Mouse (Mus musculus) v-Abl transformed pro-B cells (cell line): ENCODE data around the gene Rin2.

ENCODE experiments used
- in situ Hi-C, 2 experiments: fragments of 400-800 bp; cut with MboI; formaldehyde crosslinking; loops; one replicate each; pipeline ENCODE4 v1.15.1; 2025; ENCODE audit not compliant: unreplicated experiment in 2 of 2

Gene Rin2

DNA sequence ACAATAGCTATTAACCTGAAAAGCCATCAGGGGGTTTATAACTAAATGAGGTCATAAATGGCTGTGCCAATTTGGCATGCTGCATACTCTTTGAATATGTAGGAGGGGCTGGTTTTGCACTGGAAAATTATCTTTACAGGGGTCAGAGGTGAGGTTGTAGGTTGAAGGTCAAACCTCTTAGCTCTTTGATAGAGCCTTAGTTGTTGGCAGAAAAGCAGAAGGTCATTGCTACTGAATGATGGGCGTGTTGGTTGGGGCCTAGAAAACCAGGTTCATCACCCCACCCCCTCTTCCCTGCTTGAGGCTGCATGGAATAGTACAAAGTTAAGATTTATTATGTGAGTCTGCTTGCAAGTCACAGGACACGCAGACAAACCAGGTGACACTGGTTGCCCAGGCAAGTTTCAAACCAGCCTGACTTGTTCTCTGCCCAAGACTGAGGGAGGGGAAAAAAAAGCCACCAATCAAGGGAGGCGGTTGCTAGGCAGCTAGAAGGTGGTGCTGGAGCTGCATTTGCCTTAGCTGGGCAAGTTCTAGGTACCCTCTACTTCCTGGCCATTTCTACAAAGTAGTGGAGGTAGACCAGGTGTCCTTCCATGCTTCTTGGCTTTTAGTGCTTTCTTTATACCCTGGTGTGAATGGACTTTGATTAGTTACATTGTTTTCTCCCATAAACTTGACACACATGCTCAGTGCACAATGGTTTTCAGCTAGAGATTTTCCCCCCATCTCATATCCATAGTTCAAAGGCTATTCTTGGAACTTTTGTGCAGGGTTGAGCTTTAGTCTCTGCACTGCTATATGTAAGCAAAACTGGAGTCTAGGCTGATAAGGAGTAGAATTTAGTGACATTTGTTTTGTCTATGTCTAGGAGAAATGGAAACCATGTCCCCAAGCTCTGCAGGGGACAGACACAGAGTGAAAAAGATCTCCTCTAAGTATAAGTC is 148.0 kb downstream of the Rin2 start:
- in situ Hi-C loops, result no loop called here

DNA sequence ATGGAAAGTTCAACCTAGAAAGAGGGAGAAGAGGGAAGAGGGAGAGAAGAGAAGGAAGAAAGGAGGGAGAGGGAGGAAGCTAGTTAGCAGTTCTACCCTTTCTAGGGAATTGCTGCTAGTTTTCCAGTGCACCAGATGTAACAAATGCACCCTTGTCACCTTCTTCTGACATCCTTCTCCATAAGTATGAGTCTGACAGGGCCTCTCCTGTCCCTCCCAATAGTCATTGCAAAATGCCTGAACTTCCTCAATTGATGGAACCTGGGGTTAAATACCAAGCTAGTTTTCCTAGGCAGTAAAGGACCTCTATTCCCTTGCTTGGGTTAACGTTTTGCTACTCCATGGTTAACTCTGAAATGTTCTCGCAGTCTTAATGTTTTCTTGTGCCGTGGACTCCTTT is 149.7 kb downstream of the Rin2 start:
- in situ Hi-C loops, result no loop called here

GRCm38 (mm10) chr2:145825221-145825620 is 150.2 kb downstream of the Rin2 start:
- in situ Hi-C loops, result no loop called here

DNA sequence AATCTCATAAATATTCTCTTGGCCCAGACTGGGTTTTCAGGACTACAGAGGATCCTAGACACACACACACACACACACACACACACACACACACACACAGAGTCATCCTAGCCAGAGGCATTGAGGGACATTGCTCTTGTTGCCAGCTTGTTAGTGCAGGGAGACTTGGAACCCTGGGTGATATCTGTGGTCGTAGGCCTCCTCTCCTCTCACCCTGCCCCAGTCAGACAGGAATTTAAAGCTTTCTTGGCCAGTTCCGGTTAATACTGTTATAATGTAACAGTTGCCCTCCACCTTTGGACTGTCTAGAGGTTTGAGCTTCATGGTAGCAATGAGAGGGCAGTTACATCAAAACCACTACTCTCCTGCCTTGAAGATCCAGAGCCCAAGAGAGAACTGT is 152.9 kb downstream of the Rin2 start:
- in situ Hi-C loops, result no loop called here

GRCm38 (mm10) chr2:145828603-145829002 is 153.6 kb downstream of the Rin2 start:
- in situ Hi-C loops, result no loop called here

GRCm38 (mm10) chr2:145829231-145829630 is 154.2 kb downstream of the Rin2 start:
- in situ Hi-C loops, result no loop called here

DNA sequence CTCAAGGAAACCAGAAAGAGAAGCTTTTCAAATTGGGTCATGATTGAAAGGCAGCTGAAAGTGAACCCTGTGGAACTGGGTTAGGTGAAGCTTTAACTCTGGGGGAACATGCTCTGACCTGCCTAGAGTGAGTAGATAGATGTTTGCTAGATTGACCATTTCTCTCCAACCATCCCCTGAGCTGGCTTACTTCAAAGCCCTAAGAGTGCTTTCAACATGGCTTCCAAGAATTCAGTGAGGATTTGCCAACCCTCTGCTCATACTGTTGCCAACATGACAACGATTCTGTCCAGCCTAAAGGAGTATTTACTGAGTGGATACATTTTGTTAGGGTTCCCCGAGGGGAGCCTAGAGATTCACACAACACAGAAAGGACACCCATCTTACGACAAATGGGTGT is 155.4 kb downstream of the Rin2 start:
- in situ Hi-C loops, result no loop called here

DNA sequence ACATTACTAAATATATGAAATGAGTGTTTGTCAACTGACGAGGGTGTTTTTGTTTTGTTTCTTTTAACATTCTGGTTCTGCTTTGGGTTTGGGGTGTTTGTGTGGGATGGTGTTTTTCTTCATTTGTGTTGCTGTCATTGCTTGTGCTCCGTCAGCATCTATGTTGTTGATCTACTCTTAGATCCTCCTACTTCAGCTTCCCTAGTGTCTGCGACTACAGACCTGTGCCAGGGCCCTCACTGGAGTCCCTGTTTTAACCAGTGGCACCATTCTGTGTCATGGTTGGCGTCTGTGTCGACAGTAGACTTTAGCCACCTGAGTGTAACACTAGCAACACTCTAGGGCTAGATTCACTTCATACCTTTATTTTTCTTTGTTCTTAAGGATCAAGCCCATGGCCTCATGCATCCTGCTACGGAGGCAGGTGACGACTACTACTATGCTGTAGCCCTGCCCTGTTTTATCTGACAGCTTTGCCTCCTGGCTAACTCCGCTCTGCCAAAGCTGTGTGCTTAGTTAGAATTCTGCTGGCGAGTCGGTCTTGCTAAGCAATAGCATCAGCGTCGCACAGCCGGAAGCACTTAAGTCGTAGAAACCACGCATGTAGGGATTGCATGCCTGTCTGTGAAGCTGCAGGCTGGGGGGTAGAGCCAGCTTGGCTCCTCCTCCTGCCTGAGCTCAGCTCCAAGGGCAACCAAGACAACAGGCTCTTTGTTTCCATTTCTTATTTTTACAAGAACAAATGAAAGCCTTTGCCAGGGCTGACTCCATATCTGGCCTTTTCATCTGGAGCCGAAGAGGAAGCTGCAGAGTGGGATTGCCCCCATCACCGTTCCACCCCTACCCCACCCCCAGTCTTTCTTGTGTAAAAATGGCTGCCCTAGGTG is 157.2 kb downstream of the Rin2 start:
- in situ Hi-C loops, result no loop called here

DNA sequence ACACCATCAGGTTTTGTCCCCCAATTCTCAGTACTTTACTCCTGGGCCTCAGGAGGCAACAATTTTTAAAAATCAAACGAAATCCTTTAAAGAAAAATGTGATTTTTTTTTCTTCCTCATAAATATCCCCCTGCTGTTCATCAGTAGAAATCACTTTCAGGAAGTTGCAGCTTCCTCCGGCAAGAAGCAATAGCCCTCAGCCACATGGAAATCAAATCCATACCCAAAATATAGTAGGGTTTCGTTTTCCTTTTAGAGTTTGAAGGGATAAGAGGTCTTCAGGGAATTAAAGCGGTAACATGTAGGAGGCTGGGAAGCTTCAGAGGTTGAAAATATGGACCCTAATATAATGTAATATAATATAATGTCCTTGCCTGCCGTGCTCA is 157.8 kb downstream of the Rin2 start:
- in situ Hi-C loops, result no loop called here

- in situ Hi-C loops, result no loop called here
These were observed 158.3 kb downstream of the Rin2 start for GRCm38 (mm10) chr2:145833341-145833740.

DNA sequence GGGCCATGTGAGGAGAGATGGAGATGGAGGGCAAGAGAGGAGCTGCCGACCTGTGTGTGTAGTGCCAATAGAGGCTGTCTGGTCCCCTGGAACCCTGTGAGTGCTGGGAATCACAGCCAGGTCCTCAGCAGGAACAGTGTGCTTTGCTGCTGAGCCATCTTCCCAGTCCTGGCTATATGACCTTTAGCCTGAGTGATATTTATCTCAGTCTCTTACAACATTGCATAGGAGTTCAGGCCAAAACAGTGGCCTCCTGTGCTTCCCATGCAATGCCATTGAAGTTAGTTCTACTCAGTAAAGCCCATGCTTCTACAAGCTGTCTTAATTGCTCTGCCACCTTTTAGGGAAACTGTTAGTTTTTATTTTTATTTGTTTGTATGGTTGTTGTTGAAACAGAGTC is 160.9 kb downstream of the Rin2 start:
- in situ Hi-C loops, result no loop called here

GRCm38 (mm10) chr2:145838675-145839074 is 163.7 kb downstream of the Rin2 start:
- in situ Hi-C loops, result no loop called here

DNA sequence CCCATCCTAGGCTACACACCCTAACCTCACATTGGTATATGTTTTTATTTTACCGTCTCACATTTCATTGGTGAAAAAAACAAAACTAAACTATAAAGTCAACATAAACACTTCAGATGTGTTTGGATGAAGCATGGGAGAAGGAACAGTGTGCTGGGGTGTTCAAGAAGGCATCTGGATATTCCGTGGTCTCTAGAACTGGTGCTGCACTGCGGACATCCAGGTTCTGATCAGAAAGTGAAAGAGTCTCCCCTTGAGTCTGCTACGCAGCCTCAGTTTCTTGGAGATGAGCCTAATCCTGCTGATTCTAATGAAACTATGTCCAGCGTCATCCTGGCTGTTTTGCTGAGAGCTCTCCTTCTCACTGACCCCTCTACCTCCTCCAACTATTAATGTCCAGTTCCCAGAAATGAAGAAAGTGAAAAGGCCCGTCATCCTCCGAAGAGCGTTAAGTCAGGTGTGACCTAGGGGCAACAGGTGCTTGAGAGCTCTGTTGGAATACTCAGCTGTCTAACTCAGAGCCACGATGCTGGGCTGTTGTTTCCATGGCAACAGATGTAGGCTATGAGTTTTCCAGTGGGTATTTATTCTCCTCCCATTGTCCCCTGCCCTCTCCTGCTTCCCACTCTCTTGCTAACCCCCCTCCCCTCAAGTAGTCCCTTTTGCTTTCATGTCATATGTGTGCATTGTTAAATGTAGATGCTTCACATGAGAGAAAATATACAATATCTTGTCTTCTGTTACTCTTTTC is 164.7 kb downstream of the Rin2 start:
- in situ Hi-C loops, result no loop called here

- in situ Hi-C loops, result no loop called here
These were observed 165.3 kb downstream of the Rin2 start for GRCm38 (mm10) chr2:145840320-145840719.

GRCm38 (mm10) chr2:145840910-145841870 is 166.2 kb downstream of the Rin2 start:
- in situ Hi-C loops, result no loop called here

DNA sequence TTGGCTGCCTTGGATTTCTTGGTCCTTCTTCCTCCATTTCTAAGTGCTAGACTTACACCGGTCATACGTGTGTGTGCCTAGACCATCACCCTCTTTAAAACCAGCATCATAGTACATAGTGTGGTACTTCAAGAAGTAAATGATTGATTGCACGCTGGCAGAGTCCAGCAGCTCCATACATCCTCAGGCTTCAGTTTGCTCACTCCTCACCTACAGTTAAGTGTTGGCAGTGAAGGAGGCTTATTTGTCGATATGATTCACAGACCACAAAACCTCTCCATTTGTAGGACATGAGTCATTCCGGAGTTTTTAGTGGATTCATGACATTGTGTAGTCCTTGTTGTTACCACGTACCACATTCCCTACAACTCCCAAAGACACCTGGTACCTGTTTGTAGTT is 168.3 kb downstream of the Rin2 start:
- in situ Hi-C loops, result no loop called here

GRCm38 (mm10) chr2:145846595-145846994 is 171.6 kb downstream of the Rin2 start:
- in situ Hi-C loops, result no loop called here

- in situ Hi-C loops, result no loop called here
These were observed 174.3 kb downstream of the Rin2 start for GRCm38 (mm10) chr2:145849170-145849905.

DNA sequence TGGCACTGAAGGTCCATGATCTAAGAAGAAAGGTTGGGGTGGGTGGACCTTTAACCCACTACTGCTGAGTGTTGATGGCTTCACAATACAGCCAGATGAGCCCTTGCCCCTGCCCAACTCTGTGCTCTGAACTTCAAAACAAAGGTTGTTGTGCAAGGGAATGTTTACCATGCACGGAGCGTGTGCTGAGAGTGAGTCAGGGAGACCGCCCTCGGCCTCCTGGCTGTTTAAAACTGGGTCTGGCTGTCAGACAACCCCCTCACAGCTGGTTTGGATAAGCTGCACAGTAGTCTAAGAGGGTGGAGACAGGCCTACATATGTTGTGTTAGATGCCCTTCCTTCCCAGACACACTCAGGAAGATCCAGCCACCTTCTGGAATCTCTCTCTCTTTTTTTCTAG is 175.8 kb downstream of the Rin2 start:
- in situ Hi-C loops, result no loop called here
